Mouse (Mus musculus) layer of hippocampus, adult 2 months (tissue): ENCODE results near the gene 1700069L16Rik. TPM values are rescaled to one million over a fixed set of nuclear protein-coding genes. Genes with fewer than 3 reads are reported as not detected.

Experiments
- DNase-seq, 2 experiments: peaks; one replicate each; pipeline ENCODE4 v3.0.0; 2022; ENCODE audit warnings: low spot score in 2 of 2
- H3K27ac ChIP-seq: fragments of 200-600 bp; 2 replicates; pipeline ENCODE4 v1.8.1; 2022
- H3K4me3 ChIP-seq: fragments of 200-600 bp; 2 replicates; pipeline ENCODE4 v1.8.1; 2022; ENCODE audit warnings: mild to moderate bottlenecking
- CTCF ChIP-seq: fragments of 200-600 bp; conservative IDR thresholded peaks from 2 replicates; pipeline ENCODE4 v1.8.1; 2022; ENCODE audit warnings: antibody characterized with exemption, mild to moderate bottlenecking, moderate library complexity
- long read RNA-seq, 2 experiments: library from polyadenylated mRNA; stranded (forward); transcript quantifications; one replicate each; pipeline ENCODE4 v2.0.0; 2021; ENCODE audit warnings: borderline mapping rate in 2 of 2
- total RNA-seq, 2 experiments: library from RNA; stranded (reverse); gene quantifications; 2 replicates each; pipeline ENCODE4 v1.2.3; 2021

1700069L16Rik gene
- total RNA-seq, result not detected
- long read RNA-seq, experiment 1, result 0 reads
- long read RNA-seq, experiment 2, result 0 reads

DNA sequence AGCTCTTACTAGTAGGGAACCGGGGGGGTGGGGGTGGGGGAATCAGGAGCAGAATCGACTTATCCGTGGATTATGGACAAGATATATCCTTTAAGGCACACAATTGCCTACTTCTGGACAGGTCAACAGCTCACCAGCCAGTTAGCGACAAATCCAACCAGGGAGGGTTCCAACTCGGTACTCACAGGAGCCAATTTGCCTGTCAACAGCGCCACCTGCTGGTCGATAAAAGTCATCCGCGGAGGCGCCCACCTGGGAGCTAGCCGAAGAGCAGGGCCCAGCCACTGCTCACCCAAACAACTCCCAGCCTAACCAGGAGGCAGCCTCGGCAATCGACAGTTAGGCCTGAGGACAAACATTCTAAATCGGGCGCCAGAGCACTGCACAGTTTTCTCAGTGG, at the start of gene 1700069L16Rik:
TSS of gene 1700069L16Rik (minus strand) at position 327 of the 400 bp plus-strand sequence.
- H3K27ac ChIP-seq, result no peak within 1 kb of the TSS; the same call in 1 of the 2 replicates
- DNase-seq, result peak; percentile 76 to 92
- H3K4me3 ChIP-seq, result no peak within 1 kb of the TSS
- peak; percentile 91 for TF ChIP-seq CTCF

DNA sequence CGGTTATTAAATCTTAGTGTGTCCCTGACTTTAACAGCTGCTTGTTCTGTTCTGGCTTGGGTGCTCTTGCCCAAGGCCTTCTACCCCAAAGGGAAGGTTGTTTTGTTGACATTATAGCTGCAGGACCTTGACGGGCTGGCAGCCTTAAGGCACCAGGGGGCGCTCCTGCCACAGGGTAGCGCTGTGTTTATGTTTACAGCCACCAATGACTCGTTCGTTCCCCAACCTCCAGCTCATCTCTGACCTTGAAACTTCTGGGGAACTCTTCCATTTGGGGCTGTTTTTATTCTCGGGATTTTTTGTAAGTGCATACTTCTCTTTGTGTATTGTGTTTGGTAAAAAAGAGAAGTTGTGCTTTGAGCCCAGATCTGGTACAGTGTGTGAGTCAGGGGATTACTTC, 49.1 kb upstream of the 1700069L16Rik start:
- peak overlapping the region; percentile 87; the same call in 1 of the 2 replicates for H3K27ac ChIP-seq
- TF ChIP-seq CTCF, result peak; percentile 94

DNA sequence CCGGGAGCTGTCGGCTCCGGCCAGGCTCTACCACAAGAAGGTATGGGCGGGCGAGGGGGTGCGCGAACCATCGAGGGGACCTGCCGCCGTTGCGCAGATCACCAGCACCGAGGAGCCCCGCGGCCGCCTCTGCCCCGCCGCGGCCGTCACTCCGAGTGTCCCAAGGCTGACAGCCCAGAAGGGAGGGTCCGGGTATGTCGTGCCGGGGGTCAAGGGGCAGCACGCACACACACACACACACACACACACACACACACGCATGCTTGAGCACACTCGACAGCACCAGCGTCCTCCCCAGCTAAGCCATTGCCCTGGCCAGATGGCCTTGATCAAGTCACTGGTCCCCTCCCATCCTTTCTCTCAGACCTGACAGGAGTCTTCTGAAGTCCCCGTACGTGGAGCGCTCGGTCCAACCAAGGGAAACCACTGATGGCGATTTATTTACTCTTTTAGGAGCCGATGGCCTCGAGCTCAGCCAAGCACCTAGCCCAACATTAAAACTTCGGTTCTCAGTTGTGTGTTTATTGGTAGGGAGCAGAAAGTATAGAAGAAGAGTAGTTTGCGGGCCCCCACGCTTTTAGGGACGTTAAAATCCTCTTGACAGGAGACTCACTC, 48.4 kb upstream of the 1700069L16Rik start:
- TF ChIP-seq CTCF, result no peak
- DNase-seq, result peak in 1 of 2 experiments; percentile 23
- H3K27ac ChIP-seq, result peak overlapping the region; percentile 87
- peak overlapping the region; percentile 96 for H3K4me3 ChIP-seq

More for the DNA sequence above, 49.1 kb upstream of the 1700069L16Rik start:
- peak; percentile 80 to 89 for DNase-seq
- H3K4me3 ChIP-seq, result peak overlapping the region; percentile 96

DNA sequence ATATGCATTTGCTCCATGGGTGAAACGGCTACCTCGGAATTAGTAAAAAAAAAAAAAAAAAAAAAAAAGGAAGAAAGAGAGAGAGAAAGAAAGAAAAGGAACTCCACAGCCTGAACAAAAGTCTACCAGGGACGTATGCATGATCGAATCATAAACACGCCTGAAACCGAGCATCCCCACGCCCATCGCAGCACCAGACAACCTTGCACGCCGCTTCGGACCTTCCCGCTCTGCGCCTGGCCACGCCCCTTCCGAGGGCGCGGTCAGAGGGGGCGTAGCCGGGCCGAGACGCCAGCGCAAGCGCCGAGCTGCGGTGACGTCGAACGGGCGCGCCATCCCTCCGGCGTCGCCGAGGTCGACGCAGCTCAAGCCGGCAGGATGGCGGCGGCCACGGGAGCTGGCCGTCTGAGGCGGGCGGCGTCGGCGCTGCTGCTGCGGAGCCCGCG, 47.9 kb upstream of the 1700069L16Rik start, which contains the start of the genes Sart3 and Iscu:
TSS of gene Sart3 (minus strand) at position 61 of the 446 bp plus-strand sequence.
TSS of gene Iscu (plus strand) at position 299 of the 446 bp plus-strand sequence.
- no peak for TF ChIP-seq CTCF
- peak; percentile 94 to 95 for DNase-seq

DNA sequence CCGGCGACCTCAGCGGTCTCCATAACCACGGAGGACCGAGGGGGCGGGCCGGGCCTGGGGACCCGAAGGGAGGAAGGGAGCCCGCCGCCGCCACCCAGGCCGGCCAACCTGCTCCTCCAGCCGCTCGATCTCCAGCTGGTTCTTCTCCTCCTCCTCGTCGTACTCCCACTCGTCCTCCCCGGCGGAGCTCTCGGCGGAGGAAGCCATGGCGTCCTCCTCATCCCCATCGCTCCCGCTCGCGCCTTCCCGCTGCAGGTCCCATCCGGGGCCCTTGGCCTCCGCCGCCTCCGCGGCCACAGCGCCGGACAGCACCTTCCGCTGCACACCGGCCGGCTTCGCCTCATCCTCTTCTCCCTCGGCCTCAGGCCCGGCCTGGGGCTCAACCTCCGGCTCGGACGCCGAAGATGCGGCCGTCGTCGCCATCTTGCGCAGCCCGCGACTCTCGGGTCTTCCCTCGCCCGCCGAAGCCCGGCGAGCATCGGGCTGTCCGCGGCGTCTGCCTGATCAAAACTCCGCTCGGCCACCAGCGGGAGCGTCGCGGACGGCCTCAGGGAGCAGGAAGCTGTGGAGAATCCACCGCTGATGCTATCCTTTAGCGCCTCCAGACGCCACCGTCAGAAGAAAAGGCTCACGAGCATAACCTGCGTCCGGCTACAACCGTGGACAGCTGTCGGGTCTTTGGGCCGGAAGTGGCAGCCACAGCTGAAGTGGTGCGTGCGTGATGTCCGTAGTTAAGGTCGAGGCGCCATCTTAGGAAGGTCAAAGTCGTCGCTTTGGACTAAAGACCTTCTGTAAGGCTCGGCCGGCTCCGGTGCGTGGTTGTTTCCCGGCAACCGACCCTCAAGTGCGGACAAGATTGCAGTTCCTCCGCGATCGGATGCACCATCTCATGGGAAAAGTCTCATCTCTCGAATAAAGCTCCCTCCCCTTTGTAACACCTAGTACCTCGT, 46.9 kb upstream of the 1700069L16Rik start:
- DNase-seq, result peak; percentile 75 to 86
- H3K4me3 ChIP-seq, result peak overlapping the region; percentile 96
- no peak for TF ChIP-seq CTCF
- peak overlapping the region; percentile 100 for H3K27ac ChIP-seq

More for the DNA sequence above, 47.9 kb upstream of the 1700069L16Rik start, which contains the start of the genes Sart3 and Iscu:
- Histone ChIP-seq H3K27ac (peak within 1 kb of the TSS; percentile 100), H3K4me3 (peak within 1 kb of the TSS; percentile 96)

DNA sequence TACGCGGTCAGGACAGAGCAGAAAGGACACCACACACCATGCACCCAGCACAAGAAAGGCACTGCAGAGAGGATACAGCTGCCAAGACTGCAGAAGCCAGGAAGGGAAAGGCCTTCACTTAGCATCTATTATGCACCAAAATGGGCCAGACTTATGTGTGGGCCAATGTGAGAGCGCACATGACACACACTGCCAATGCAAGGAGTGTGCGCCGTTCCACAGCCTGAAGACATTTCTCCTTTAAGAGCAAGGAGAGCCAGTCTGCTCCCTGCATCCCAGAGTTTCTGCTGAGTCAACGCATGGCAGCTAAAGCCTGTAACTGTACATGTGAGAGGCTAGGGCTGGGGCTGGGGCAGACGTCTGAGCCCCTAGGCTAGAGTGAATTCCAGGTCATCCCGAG, 44.2 kb upstream of the 1700069L16Rik start:
- DNase-seq, result no peak
- no peak for TF ChIP-seq CTCF
- Histone ChIP-seq H3K27ac (no peak overlapping the region), H3K4me3 (no peak overlapping the region)

DNA sequence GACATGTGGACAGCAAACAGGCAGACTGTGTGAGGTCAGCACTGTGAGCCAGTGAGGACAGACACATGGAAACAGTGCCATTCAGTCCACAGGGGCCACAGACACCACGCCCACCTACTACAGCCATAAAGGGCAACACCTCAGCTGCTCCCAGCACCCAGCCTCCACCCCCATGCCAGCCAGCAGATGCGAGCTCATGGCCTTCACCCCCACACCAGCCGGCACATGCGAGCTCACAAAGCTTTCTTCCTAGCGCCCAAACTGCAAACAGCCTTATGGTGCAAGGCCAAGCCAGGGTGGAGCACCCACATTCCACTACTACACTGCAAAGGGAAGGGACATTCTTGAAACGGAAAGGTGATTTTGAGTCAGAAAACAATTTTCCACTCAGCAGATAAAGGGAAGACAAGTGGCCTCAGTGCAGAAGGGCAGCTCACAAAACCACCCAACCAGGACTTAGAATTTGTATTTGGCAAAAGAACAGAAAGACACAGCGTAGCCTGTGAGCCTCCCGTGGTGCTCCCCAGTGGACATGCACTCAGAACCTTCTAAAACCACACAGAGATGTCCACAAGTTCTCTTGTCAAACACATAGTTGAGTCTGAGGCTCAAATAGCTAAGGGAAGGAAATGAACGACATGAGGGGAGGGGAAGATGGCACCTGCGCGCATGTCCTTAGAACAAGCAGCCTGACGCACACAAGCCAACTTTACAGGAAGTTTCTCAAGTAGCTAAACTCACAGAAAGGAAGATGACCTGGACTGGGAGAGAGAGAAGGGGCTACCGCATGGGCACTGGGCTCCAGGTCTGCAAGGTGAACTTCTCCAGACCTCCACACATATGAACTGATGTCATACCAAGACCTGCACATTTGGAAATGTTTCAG, 41.3 kb upstream of the 1700069L16Rik start:
- peak in 1 of 2 experiments; percentile 41 for DNase-seq
- TF ChIP-seq CTCF, result no peak
- H3K4me3 ChIP-seq, result no peak overlapping the region
- H3K27ac ChIP-seq, result peak overlapping the region; percentile 57; the same call in 1 of the 2 replicates

DNA sequence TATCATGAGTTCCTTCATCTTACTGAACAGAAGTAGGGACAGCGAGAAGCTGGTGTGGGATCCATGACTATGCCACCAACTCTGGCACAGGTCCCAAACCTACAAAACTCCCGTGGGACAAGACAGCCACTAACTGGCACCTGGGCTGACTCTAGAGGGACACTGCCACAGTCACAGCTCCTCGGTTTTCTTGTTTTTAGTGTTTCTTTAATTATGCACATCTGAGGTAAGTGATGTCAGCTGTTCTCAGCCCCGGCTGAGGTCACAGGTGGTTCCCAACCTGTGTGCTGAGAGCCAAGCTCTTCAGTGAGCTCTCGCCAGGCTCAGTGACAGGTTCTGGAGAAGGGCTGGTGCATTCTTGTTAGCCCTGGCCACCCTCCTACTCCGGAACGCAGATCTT, 39.9 kb upstream of the 1700069L16Rik start:
- no peak overlapping the region for H3K27ac ChIP-seq
- no peak for TF ChIP-seq CTCF
- DNase-seq, result no peak
- no peak overlapping the region for H3K4me3 ChIP-seq

DNA sequence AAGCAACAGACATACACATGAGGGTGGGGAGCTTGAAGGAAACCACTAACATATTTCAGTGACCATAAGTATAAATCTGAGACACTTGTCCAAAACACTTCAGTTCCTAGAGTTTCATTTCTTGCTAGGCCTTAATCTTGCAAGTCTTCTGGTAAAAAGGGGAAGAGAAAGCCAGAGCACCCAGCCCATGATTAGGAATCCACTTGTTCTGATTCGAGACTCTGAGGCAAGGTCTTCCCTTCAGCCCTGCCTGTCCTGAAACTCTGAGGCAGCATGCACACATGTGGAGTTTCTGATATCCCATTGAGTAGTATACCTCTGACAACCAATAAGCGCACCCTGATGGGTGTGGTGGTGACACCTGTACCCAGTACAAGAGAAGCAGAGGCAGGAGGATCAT, 37.0 kb upstream of the 1700069L16Rik start:
- no peak overlapping the region for H3K27ac ChIP-seq
- no peak for TF ChIP-seq CTCF
- H3K4me3 ChIP-seq, result no peak overlapping the region
- DNase-seq, result no peak

DNA sequence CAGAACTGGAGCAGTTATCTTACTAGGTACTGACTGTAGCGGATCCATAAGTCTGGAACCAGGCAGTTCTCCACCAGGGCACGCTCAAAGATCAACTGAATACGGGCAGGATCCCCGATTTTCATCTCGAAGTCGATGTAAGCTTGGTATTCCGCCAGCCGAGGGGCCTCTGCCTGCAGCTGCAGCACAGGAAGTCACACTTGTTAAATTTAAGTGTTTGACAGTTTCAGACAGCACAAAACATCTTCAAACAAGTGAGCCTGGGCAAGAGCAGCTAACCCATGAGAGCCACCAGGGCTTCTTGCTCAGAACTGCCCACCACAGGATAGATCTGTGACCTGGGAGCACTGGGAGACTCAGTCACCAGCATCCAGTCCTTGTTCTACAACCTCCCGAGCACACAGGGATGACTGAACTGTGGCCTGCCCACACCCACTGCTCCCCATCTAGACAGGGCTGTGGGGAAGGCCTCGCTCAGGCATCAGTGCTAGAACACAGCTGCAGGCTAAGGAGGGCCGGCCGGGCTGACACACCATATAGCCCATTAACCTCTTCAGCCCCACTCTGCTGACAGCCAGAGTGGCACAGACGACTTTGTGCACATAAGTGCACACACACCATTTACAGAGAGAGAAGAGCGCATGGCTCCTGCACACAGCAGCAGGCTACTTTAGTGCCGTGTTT, 30.9 kb upstream of the 1700069L16Rik start:
- Histone ChIP-seq H3K4me3 (no peak overlapping the region), H3K27ac (no peak overlapping the region)
- no peak for TF ChIP-seq CTCF
- no peak for DNase-seq

DNA sequence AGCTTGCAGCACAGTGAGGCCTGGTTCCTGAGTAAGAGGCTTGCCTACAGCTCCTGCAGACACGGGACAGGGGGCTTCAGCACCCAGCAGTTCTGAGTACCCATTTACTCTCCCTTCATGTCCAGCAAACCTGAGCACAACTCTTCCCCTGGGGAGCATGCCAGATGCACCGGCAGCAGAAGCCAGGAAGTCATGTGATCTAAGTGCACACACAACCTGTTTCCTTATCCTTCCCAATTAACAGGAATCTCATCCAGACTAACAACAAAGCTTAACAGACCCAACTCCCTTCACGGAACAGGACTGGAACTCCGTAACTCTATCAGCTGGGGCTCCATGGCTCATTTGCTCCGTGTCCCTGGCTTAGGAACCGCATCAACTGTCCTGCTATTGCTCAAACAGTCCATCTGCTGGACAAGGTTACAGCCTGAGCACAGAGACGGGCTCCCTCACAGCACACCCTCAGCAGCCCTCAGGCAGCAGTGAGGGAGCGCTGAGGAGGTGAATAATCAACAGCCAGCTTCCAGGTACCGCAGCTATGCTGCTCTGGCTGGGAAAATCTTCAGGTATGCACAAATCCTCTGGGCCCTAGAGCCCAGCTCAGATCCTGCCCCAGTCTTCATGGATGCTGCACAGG, 27.1 kb upstream of the 1700069L16Rik start:
- Histone ChIP-seq H3K4me3 (no peak overlapping the region), H3K27ac (no peak overlapping the region)
- DNase-seq, result no peak
- TF ChIP-seq CTCF, result no peak
